Mouse (Mus musculus) bone marrow macrophage, adult 2 months (primary cell): Measurements from ENCODE around the gene H3f3a. TPM values are rescaled to one million over a fixed set of nuclear protein-coding genes. Genes with fewer than 3 reads are reported as not detected.

ENCODE experiments used
- H3K27ac ChIP-seq: 2 replicates; pipeline ENCODE4 v1.5.1; 2012; ENCODE audit warnings: low read depth, low read length; ENCODE audit not compliant: insufficient read depth
- H3K4me1 ChIP-seq: 2 replicates; pipeline ENCODE4 v1.6.1; 2012; ENCODE audit warnings: low read length; ENCODE audit not compliant: control insufficient read depth, insufficient read depth
- H3K4me3 ChIP-seq: 2 replicates; pipeline ENCODE4 v1.5.1; 2012; ENCODE audit warnings: mild to moderate bottlenecking, low read length, moderate library complexity; ENCODE audit not compliant: insufficient read depth
- CTCF ChIP-seq: IDR thresholded peaks from 2 replicates; pipeline ENCODE4 v1.5.1; 2012; ENCODE audit warnings: low read depth, mild to moderate bottlenecking, low read length, moderate library complexity
- POLR2A ChIP-seq: IDR thresholded peaks from 2 replicates; pipeline ENCODE4 v1.6.1; 2012; ENCODE audit warnings: mild to moderate bottlenecking, low read depth, low read length, borderline replicate concordance
- polyA plus RNA-seq: library from polyadenylated mRNA; stranded (reverse); fragments of >200 nt; gene quantifications from 2 replicates; pipeline ENCODE4 v1.2.4, GENCODE M21; 2012; ENCODE audit not compliant: missing spikeins, insufficient read depth, insufficient read length

The H3f3a gene
- polyA plus RNA-seq = 1,000 and 1,015 TPM in 2 replicates

DNA sequence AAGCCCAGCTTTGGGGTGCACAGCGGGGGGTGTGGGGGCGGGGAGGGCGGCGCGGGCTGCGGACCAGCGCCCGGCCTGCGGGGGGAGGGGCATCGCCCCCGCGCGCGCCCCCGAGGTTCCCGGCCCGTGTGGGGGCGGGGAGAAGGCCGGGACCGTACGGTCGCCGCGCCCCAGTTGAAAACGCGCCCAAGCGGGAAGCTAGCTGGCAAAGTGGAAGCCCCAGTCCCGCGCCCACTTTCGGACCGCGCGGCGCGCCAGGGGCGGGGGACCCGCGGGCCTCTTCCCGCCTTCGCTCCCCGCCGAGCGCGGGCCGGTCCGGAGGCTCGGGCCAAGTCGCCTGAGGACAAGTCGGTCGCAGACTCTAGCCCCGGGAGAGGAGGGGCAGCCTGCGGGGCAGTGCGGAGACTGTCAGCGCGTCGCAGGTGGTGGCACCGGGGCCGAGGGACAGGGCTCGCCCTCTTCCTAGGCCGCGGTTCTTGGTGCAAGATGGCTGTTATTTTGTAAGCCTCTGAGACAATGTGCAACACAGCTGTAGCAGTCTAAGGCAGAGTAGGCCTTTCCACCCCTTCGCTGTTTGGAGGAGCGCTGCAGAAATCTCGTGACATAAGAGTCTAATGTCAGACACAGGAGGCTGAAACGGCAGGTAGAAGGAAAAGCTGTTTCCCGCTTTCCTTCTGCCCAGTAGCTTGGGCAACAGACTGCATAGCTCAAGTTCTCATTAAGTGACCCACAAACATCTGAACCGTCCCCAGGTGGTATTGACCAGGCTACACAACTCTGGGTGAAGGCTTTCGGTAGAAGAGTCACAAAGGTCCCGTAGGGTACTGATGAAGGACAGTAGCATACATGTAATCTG, at the start of gene H3f3a:
H3f3a (minus strand) TSS at position 59 of the 856 bp plus-strand sequence.
- peak within 1 kb of the TSS; percentile 96 for H3K27ac ChIP-seq
- H3K4me1 ChIP-seq = peaks cover 17% of the 10 kb centered on the region
- TF ChIP-seq CTCF = no peak
- no peak for TF ChIP-seq POLR2A
- peak within 1 kb of the TSS; percentile 99 for H3K4me3 ChIP-seq

DNA sequence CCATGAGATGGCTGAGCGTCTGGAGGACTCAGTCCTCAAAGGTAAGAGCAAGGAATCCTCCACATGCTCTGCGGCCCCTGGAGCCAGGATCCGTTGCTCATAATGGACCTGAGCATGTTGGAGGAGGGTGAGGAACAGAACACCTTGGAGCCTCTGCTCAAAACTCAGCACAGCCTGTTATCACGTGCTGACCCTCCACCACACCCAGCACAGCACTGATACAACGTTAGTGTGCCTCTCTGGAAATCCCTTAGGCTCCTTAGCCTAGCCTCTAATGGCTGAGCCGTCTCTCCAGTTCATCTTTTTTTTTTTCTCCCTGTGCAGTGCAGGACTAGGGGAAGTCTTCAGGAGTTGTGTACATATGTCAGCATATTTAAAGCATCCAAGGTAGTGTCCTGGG, 46.3 kb upstream of the H3f3a start:
- TF ChIP-seq CTCF = no peak
- H3K4me1 ChIP-seq = peaks cover 22% of the 10 kb centered on the region
- H3K27ac ChIP-seq = no peak overlapping the region
- no peak overlapping the region for H3K4me3 ChIP-seq

DNA sequence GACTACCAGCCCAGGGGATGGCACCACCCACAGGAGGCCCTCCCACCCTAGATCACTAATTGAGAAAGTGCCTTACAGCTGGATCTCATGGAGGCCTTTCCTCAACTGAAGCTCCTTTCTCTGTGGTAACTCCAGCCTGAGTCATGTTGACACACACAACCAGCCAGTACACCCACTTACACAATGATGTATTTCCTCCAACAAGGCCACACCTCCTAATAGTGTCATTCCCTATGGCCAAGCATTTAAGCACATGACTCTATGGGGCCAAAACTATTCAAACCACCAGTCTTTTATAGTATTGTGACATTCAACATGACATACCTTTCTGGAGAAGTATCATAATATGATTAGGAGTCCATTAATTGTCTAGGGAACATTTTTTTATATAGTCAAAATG, 45.0 kb upstream of the H3f3a start:
- no peak overlapping the region for H3K27ac ChIP-seq
- no peak for TF ChIP-seq POLR2A
- no peak for TF ChIP-seq CTCF
- no peak overlapping the region for H3K4me3 ChIP-seq
- H3K4me1 ChIP-seq = peaks cover 24% of the 10 kb centered on the region

DNA sequence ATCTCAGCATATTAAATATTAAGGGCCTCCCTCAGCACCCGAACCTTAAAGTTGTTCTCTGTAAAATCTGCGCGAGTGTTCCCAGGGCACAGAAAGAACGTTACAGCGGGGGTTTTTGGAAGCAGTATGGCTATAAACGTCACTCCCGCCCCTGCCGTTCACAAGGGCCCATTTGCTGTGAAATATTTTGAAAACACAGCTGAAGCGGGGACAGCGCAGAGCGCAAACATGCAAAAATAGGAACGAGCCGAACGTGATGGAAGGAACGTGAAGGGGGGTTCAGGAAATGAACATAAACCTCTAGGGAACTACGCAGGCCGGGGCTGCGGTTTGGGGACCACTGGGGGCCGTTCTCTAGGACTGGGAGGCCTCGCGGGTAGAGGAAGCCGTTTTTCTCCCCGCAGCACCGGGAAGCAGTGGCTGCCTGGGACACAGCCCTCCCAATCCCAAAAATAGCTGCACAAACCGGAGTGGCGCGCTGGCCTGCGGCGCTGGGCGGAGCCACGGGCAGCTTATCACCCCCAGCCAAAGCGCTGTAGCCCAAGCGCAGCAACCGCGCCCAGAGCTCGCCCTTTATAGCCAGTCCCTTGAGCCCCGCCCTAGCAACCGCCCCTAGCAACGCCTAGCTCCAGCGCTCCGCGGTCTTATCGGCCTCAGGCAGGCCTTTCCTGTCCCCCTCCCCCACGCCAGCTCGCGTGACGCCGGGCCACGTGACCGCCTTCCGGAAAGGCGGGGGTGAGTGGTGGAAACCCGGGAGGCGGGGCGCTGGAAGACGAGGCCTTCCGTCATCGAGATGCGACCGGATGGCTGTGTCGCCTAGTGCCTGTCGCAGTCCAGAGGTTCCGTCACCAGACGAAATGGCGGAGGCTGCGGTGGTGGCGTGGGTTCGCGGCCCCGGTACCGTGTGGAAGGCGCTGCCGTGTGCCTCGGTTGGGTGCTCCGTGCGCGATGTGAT, 36.9 kb upstream of the H3f3a start, which contains the start of gene Sde2:
Sde2 (plus strand) TSS at position 812 of the 955 bp plus-strand sequence.
- Histone ChIP-seq H3K4me3 (peak within 1 kb of the TSS; percentile 93), H3K4me1 (peaks cover 29% of the 10 kb centered on the region), H3K27ac (peak within 1 kb of the TSS; percentile 100)
- TF ChIP-seq CTCF (no peak), POLR2A (no peak)

DNA sequence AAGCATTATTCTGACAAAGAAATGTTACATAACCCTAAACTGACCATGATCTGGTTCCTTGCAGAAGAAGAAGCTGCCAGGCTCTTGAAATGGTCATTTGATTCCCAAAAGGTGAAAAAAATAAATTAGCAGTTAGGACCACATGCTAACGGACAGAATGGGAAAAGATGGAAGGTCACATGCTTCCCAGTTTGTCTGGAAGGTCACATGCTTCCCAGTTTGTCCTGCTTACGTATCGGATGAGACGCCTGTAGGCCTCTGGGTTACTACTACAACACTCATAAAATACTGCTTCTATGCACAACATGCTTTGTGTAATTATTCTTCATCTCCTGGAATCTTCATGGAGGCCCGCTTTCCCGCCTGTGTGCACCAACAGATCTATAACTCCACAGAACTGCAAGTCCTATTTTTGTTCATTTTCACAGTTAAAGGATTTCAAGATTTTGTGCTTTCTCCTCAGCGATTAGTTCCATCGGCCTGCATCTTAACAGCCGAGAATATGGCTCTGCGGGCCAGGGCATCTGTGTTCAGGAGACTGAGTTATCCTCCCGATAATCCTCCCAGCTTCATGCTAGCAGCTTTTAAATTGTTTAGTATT, 36.1 kb upstream of the H3f3a start:
- TF ChIP-seq POLR2A = no peak
- peaks cover 23% of the 10 kb centered on the region for H3K4me1 ChIP-seq
- peak overlapping the region; percentile 57 for H3K4me3 ChIP-seq
- H3K27ac ChIP-seq = peak overlapping the region; percentile 100

DNA sequence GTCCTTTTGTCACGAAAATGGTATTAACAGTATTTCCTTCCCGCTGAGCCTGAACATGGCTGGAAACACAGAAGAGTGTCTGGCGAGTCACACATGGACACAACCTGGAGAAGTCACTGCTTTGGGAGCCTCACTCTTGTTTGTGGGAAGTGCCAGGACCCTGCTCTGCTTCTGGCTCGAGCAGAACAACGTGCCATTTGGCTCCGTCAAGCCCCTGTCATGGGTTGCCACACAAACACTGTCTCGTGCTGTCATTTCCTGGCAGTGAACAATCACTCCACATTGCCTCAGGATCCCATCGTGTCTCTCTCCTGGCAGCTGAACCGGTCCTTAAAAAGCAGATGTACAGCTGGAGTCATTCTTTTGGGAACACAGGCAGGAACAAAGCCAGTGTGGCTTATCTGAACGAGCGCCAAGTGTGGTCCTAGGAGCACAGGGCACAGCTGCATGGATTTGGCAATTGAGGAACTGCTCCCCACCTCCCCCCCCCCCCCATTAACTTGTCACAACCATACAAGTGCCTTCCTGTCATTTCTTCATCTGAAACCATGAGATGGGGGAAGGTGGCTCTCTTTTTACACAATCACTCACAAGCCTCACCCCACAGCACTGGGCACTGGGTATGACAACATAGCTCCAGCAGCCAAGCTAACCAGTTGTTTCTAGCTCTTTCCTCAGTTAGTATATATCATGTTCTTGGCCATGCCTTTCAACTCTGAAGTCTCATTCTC, 34.9 kb upstream of the H3f3a start:
- H3K4me1 ChIP-seq = peaks cover 22% of the 10 kb centered on the region
- H3K27ac ChIP-seq = peak overlapping the region; percentile 100
- TF ChIP-seq POLR2A (no peak), CTCF (no peak)
- peak overlapping the region; percentile 63 for H3K4me3 ChIP-seq

DNA sequence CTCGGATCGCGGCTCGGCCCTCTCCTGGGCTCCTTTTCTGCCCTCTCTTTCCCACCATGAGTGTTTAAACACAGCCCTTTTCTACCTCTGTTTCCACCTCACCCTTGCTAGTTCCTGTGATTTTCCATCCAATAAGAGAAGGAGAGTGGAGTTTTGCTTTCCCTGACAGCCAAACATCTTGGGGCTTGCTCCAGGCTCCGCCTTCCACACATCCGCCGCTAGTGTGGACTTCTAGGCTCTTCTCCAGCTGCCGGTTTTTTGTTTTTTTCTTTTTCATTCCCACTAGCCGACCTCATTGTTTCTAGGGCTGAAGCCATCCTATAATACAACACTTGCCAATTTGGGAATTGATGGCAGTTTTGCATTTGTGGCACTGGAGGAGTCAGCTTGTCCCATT, 34.4 kb upstream of the H3f3a start:
- peaks cover 20% of the 10 kb centered on the region for H3K4me1 ChIP-seq
- no peak for TF ChIP-seq POLR2A
- no peak for TF ChIP-seq CTCF
- peak overlapping the region; percentile 63 for H3K4me3 ChIP-seq
- peak overlapping the region; percentile 100 for H3K27ac ChIP-seq

DNA sequence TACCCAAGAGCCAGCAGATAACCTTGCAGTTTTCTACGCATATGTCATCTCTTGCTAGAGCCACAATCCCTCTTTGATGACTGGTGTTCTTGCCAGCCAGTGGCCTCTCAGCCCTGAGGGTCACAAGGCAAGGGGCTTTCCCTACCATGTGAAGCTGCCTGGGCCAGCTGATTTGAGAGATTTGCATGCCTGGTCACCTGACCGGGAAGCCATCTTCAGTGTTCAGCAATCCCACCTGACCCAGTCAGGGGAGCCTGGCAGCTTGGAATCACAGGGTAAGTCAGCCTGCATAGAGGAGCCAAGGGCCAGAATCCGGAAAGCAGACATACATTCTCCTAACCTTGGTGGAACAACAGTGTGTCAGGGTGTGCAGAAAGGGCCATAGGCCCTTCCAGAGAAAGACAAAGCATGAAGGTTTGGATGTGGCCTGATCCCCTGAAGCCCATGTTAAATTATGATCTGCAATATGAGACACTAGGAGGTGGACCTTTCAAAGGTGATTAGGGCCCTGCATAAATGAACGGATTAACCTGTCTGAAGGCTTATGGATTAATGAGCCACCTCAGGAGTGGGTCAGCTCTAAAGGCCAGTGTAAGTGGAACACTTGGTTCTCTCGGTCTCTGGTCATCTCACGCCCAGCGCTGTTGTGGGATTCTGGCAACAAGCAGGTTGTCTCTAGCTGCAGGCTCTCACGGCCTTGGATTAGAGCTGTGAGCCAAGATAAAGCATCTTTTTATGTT, 28.0 kb upstream of the H3f3a start:
- no peak for TF ChIP-seq POLR2A
- no peak for TF ChIP-seq CTCF
- peaks cover 14% of the 10 kb centered on the region for H3K4me1 ChIP-seq
- H3K27ac ChIP-seq = no peak overlapping the region
- no peak overlapping the region for H3K4me3 ChIP-seq
